Mouse (Mus musculus) adrenal gland, adult 18-20 months (tissue): ENCODE data around the gene Gm36079. TPM values are rescaled to one million over a fixed set of nuclear protein-coding genes. Genes with fewer than 3 reads are reported as not detected.
"Not testable (repeated sequence)": the region's sequence is repeated elsewhere in the genome, so short reads cannot be mapped to it uniquely, and the experiment has no call there.

Experiments used
- DNase-seq, 2 experiments: peaks; one replicate each; pipeline ENCODE4 v3.0.0; 2021 to 2022; ENCODE audit warnings: low spot score in 2 of 2
- long read RNA-seq, 2 experiments: library from polyadenylated mRNA; stranded (forward); transcript quantifications; one replicate each; pipeline ENCODE4 v2.0.0; 2021
- total RNA-seq, 2 experiments: library from RNA; stranded (reverse); gene quantifications; 1 replicate in 1 of 2; 2 replicates in 1 of 2; pipeline ENCODE4 v1.2.3; 2021

Gene Gm36079
- total RNA-seq: not detected
- long read RNA-seq, experiment 1: 0 reads
- long read RNA-seq, experiment 2: 0 reads

GRCm38 (mm10) chr13:120026911-120027310 lies at the start of gene Gm36079:
TSS of gene Gm36079 (minus strand) at chr13:120027011.
- not testable (repeated sequence) for DNase-seq

- not testable (repeated sequence) for DNase-seq
Observed at GRCm38 (mm10) chr13:120070878-120071277, 44.1 kb upstream of the Gm36079 start.

- not testable (repeated sequence) for DNase-seq
Observed at GRCm38 (mm10) chr13:120070012-120070598, 43.3 kb upstream of the Gm36079 start.

GRCm38 (mm10) chr13:120063439-120064089 lies 36.8 kb upstream of the Gm36079 start:
- not testable (repeated sequence) for DNase-seq

GRCm38 (mm10) chr13:120062903-120063302 lies 36.1 kb upstream of the Gm36079 start:
- not testable (repeated sequence) for DNase-seq

- DNase-seq: not testable (repeated sequence)
Observed at GRCm38 (mm10) chr13:120052085-120052484, 25.3 kb upstream of the Gm36079 start, which contains the start of gene Gm21188. TSS of gene Gm21188 (minus strand) at chr13:120052194.

- DNase-seq: not testable (repeated sequence)
Observed at GRCm38 (mm10) chr13:120048608-120049007, 21.8 kb upstream of the Gm36079 start.

- not testable (repeated sequence) for DNase-seq
Observed at GRCm38 (mm10) chr13:120048186-120048585, 21.4 kb upstream of the Gm36079 start.

- not testable (repeated sequence) for DNase-seq
Observed at GRCm38 (mm10) chr13:120046422-120047209, 19.8 kb upstream of the Gm36079 start.

GRCm38 (mm10) chr13:120041145-120041544 lies 14.3 kb upstream of the Gm36079 start:
- peak; percentile 43 to 46 for DNase-seq

GRCm38 (mm10) chr13:120037881-120038280 lies 11.1 kb upstream of the Gm36079 start:
- not testable (repeated sequence) for DNase-seq

- peak; percentile 4 to 18 for DNase-seq
Observed at GRCm38 (mm10) chr13:120036577-120037115, 9.8 kb upstream of the Gm36079 start.

- peak in 1 of 2 experiments; percentile 5 for DNase-seq
Observed at GRCm38 (mm10) chr13:120035151-120035550, 8.3 kb upstream of the Gm36079 start.

GRCm38 (mm10) chr13:120034637-120035036 lies 7.8 kb upstream of the Gm36079 start:
- not testable (repeated sequence) for DNase-seq

GRCm38 (mm10) chr13:120033516-120034190 lies 6.8 kb upstream of the Gm36079 start:
- DNase-seq: peak; percentile 20 to 40

GRCm38 (mm10) chr13:120031676-120032075 lies 4.9 kb upstream of the Gm36079 start:
- peak; percentile 12 to 30 for DNase-seq

GRCm38 (mm10) chr13:120027368-120027767 lies 557 bp upstream of the Gm36079 start:
- DNase-seq: peak in 1 of 2 experiments; percentile 2

- DNase-seq: not testable (repeated sequence)
Observed at GRCm38 (mm10) chr13:120026373-120026772, 438 bp downstream of the Gm36079 start.

- peak; percentile 2 to 21 for DNase-seq
Observed at GRCm38 (mm10) chr13:120025576-120025975, 1.2 kb downstream of the Gm36079 start.

- not testable (repeated sequence) for DNase-seq
Observed at GRCm38 (mm10) chr13:120025004-120025403, 1.8 kb downstream of the Gm36079 start.

- not testable (repeated sequence) for DNase-seq
Observed at GRCm38 (mm10) chr13:120024581-120024980, 2.2 kb downstream of the Gm36079 start.
